Mouse (Mus musculus) stomach, embryonic 15.5 days (tissue): ENCODE results near the gene Khdrbs1. TPM values are rescaled to one million over a fixed set of nuclear protein-coding genes. Genes with fewer than 3 reads are reported as not detected.

Source experiments
- ATAC-seq: fragments of 200-750 bp; cut with Nextera tagmentation; 2 replicates; pipeline ENCODE4 v1.8.0; 2017; ENCODE audit warnings: low read depth, moderate number of reproducible peaks, moderate TSS enrichment; ENCODE audit not compliant: insufficient read depth, low FRiP score
- H3K27ac ChIP-seq: fragments of 300-500 bp; sonication (generic); 2 replicates; pipeline ENCODE4 v1.5.1; 2015; ENCODE audit warnings: mild to moderate bottlenecking, inconsistent platforms
- H3K27me3 ChIP-seq: fragments of 300-500 bp; sonication (generic); replicated peaks from 2 replicates; pipeline ENCODE4 v1.6.1; 2015; ENCODE audit warnings: inconsistent platforms
- H3K36me3 ChIP-seq: fragments of 300-500 bp; sonication (generic); 2 replicates; pipeline ENCODE4 v1.6.1; 2015; ENCODE audit warnings: inconsistent platforms
- H3K4me1 ChIP-seq: fragments of 300-500 bp; sonication (generic); 2 replicates; pipeline ENCODE4 v1.6.1; 2015; ENCODE audit warnings: inconsistent platforms
- H3K4me2 ChIP-seq: fragments of 300-500 bp; sonication (generic); 2 replicates; pipeline ENCODE4 v1.6.1; 2015; ENCODE audit warnings: mild to moderate bottlenecking, inconsistent platforms
- H3K4me3 ChIP-seq: fragments of 300-500 bp; sonication (generic); replicated peaks from 2 replicates; pipeline ENCODE4 v1.5.1; 2015; ENCODE audit warnings: inconsistent platforms
- H3K9ac ChIP-seq: fragments of 300-500 bp; sonication (generic); 2 replicates; pipeline ENCODE4 v1.6.1; 2015; ENCODE audit warnings: inconsistent platforms
- H3K9me3 ChIP-seq: fragments of 300-500 bp; sonication (generic); 2 replicates; pipeline ENCODE4 v1.6.1; 2016; ENCODE audit warnings: inconsistent platforms
- WGBS: fragments of 180-500 bp; shearing (Covaris S2); methylation state at CpG from one replicate; pipeline ENCODE4 v1.1.7; 2015; 5-methylcytosine and 5-hydroxymethylcytosine counted together
- microRNA-seq: library from miRNA; unstranded; fragments of <30 nt; microRNA quantifications from one replicate; pipeline ENCODE4, GENCODE M21; 2016
- polyA plus RNA-seq: library from polyadenylated mRNA; unstranded; fragments of >200 nt; fragmentation: Nextera tagmentation; extraction: Ambion mirVana; gene quantifications from 2 replicates; pipeline ENCODE4 v1.2.1, GENCODE M21; 2015

The Khdrbs1 gene
- polyA plus RNA-seq, 1 experiment from 2014 or later, result 91.4 TPM

DNA sequence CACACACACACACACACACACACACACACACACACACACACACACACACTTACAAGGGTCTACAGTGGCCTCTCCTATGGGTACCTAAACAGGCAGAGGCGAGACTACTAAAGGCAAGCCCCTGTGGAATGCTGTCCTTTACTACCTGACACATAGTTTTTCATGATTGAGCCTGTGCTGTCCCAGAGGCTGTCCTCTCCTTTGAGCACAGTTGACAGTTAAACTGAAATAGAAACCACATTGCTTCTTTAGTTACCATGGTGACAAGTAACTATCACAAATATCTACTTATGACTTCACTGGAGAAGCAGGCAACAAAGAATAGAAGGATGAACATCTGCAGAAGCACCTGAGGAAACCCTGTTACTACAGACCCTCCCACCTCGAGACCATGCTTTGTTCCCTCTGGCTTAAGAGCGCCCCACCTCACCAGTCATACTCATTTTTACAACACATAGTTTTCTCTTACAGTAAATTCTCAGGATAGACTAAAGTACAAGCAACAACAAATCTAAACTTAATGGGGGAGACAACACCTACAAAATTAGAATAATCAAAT, 79.8 kb downstream of the Khdrbs1 start:
- H3K4me2 ChIP-seq, result no peak overlapping the region
- H3K4me1 ChIP-seq, result no peaks in the 10 kb centered on the region
- no peaks in the 10 kb centered on the region for H3K9me3 ChIP-seq
- WGBS, result 77% methylated on average over 3 of the region's 3 CpGs
- H3K4me3 ChIP-seq, result no peak overlapping the region
- ATAC-seq, result no peak
- H3K27ac ChIP-seq, result no peak overlapping the region
- peaks cover 28% of the 10 kb centered on the region for H3K36me3 ChIP-seq
- H3K9ac ChIP-seq, result no peak overlapping the region
- no peaks in the 10 kb centered on the region for H3K27me3 ChIP-seq

DNA sequence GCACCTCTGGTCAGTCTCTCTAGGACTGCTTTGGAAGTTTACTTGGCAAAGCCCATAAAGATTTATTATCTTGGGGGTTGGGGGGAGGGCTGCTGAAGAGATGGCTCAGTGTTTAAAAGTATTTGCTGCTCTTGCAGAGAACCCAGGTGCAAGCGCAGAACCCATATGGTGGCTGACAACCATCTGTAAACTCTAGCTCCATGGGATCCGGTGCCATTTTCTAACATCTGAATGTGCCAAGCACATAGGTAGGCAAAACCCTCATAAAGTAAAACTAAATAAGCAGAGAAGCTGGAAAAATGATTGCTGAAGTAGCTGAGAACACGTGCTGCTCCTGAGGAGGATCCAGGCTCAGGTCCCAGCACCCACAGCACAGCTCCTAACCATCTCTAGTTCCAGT, 80.5 kb downstream of the Khdrbs1 start:
- H3K4me3 ChIP-seq, result no peak overlapping the region
- no peaks in the 10 kb centered on the region for H3K27me3 ChIP-seq
- WGBS, result 67% methylated on average over 3 of the region's 3 CpGs
- no peak overlapping the region for H3K9ac ChIP-seq
- H3K27ac ChIP-seq, result no peak overlapping the region
- H3K9me3 ChIP-seq, result no peaks in the 10 kb centered on the region
- ATAC-seq, result no peak
- no peak overlapping the region for H3K4me2 ChIP-seq
- peaks cover 31% of the 10 kb centered on the region for H3K36me3 ChIP-seq
- no peaks in the 10 kb centered on the region for H3K4me1 ChIP-seq

- no peak overlapping the region for H3K27ac ChIP-seq
- H3K4me2 ChIP-seq, result no peak overlapping the region
- H3K4me3 ChIP-seq, result no peak overlapping the region
- no peaks in the 10 kb centered on the region for H3K4me1 ChIP-seq
- H3K36me3 ChIP-seq, result peaks cover 46% of the 10 kb centered on the region
- whole genome bisulfite sequencing, result 91% methylated on average over 14 of the region's 14 CpGs
- H3K27me3 ChIP-seq, result no peaks in the 10 kb centered on the region
- ATAC-seq, result no peak
- no peaks in the 10 kb centered on the region for H3K9me3 ChIP-seq
- no peak overlapping the region for H3K9ac ChIP-seq
Measured at GRCm38 (mm10) chr4:129654770-129655169, 87.3 kb downstream of the Khdrbs1 start.

Small RNA genes within 50 kb of the gene (microRNA-seq; reads per million reads assigned to microRNA genes)
- gene Gm28017, result not detected
- not detected for gene Mir7016

Other genes with a start within 250 kb of the Khdrbs1 start
- gene Marcksl1, start 228.7 kb downstream of the Khdrbs1 start, polyA plus RNA-seq, result 490 and 533 TPM in 2 replicates
- 197 and 200 TPM in 2 replicates for gene Hdac1, start 199.6 kb downstream of the Khdrbs1 start, polyA plus RNA-seq
- 6.3 and 6.9 TPM in 2 replicates for gene Lck, start 168.7 kb downstream of the Khdrbs1 start, polyA plus RNA-seq
- 3.5 and 3.9 TPM in 2 replicates for gene Fam167b, start 163.8 kb downstream of the Khdrbs1 start, polyA plus RNA-seq
- gene Eif3i, start 141.7 kb downstream of the Khdrbs1 start, polyA plus RNA-seq, result 263 and 265 TPM in 2 replicates
- 194 and 200 TPM in 2 replicates for gene Tmem234, start 141.6 kb downstream of the Khdrbs1 start, polyA plus RNA-seq
- gene Dcdc2b, start 128.0 kb downstream of the Khdrbs1 start, polyA plus RNA-seq, result 1.7 and 2.4 TPM in 2 replicates
- 25.0 and 29.5 TPM in 2 replicates for gene Iqcc, start 123.2 kb downstream of the Khdrbs1 start, polyA plus RNA-seq
- gene Ccdc28b, start 118.4 kb downstream of the Khdrbs1 start, polyA plus RNA-seq, result 46.5 and 48.5 TPM in 2 replicates
- gene Txlna, start 101.2 kb downstream of the Khdrbs1 start, polyA plus RNA-seq, result 63.0 and 66.1 TPM in 2 replicates
- 13.6 and 14.4 TPM in 2 replicates for gene Kpna6, start 69.5 kb downstream of the Khdrbs1 start, polyA plus RNA-seq
- 11.4 and 11.5 TPM in 2 replicates for gene Tmem39b, start 45.5 kb downstream of the Khdrbs1 start, polyA plus RNA-seq
- 318 and 349 TPM in 2 replicates for gene Ptp4a2, start 68.9 kb upstream of the Khdrbs1 start, polyA plus RNA-seq
- gene Spocd1, start 186.9 kb upstream of the Khdrbs1 start, polyA plus RNA-seq, result 0.04 TPM in 1 of 2 replicates, not detected in the other
- 2.8 and 3.8 TPM in 2 replicates for gene Adgrb2, start 242.6 kb upstream of the Khdrbs1 start, polyA plus RNA-seq